Mouse (Mus musculus): ENCODE results near the gene Pard6b. TPM values are rescaled to one million over a fixed set of nuclear protein-coding genes. Genes with fewer than 3 reads are reported as not detected.

Gene Pard6b
- polyA plus RNA-seq, 1 experiment from 2014 or later, result 13.8 TPM

DNA sequence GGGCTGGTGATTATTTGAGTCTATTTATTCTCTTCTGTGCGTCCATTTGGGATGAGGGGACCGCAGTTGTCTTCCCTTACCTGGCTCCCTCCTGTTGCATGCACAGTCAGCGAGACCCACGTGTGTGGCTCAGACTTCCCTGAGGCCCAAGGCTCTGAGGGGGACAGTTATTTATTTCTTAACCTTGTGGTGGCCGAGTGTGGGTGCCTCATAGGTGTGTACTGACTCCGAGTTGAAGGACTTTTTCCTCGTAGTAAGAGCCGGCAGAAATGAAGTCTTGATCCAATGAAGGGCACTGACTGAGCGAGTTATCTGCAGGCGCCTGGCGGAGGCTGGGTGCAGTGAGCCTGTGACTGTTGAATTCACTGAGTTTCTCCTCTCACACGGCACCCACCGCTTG lies 19.2 kb downstream of the Pard6b start:
- TF ChIP-seq CTCF (IDR thresholded peaks at IDR 0.05; ENCODE audit: low read depth), result no peak
- no peaks in the 10 kb centered on the region for H3K9me3 ChIP-seq (ENCODE audit: control insufficient read depth)
- no peak for ATAC-seq
- H3K27ac ChIP-seq (ENCODE audit: low read depth, low read length), result no peak overlapping the region
- 73% methylated on average over 13 of the region's 13 CpGs for WGBS
- no peak overlapping the region for H3K4me3 ChIP-seq (ENCODE audit: low read depth, low read length)
- H3K4me1 ChIP-seq (replicated peaks; ENCODE audit: control insufficient read depth, insufficient read depth, low read length), result peaks cover 15% of the 10 kb centered on the region
- peaks cover 13% of the 10 kb centered on the region; the same call in 1 of the 2 replicates for H3K36me3 ChIP-seq (ENCODE audit: control insufficient read depth, insufficient read depth)
- no peak overlapping the region for H3K4me2 ChIP-seq (replicated peaks; ENCODE audit: low read depth)
- H3K9ac ChIP-seq (ENCODE audit: low read depth, low read length), result no peak overlapping the region
- no peaks in the 10 kb centered on the region for H3K27me3 ChIP-seq (replicated peaks; ENCODE audit: control insufficient read depth, insufficient read depth, low read length)

DNA sequence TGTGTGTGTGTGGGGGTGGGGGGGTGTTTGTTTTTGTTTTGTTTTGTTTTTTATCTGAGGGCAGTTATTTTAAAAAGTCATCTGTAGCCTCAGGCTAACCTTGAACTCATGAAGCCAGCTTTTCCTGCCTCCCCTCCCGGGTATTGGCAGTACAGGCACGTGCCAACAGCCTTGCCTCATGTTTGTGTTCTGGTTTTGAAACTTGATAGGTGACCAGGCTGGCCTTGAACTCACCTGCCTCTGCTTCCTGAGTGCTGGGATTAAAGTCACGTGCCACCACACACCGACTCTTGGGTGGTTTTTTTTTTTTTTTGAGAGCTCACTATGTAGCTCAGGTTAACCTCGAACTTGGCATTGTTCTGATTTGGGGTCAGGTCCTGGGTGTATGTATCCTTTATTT lies 21.0 kb downstream of the Pard6b start:
- H3K4me1 ChIP-seq (replicated peaks; ENCODE audit: control insufficient read depth, insufficient read depth, low read length), result no peaks in the 10 kb centered on the region
- H3K4me2 ChIP-seq (replicated peaks; ENCODE audit: low read depth), result no peak overlapping the region
- no peak for ATAC-seq
- 73% methylated on average over 5 of the region's 5 CpGs for WGBS
- H3K9ac ChIP-seq (ENCODE audit: low read depth, low read length), result no peak overlapping the region
- no peak overlapping the region for H3K4me3 ChIP-seq (ENCODE audit: low read depth, low read length)
- no peaks in the 10 kb centered on the region for H3K27me3 ChIP-seq (replicated peaks; ENCODE audit: control insufficient read depth, insufficient read depth, low read length)
- no peaks in the 10 kb centered on the region for H3K9me3 ChIP-seq (ENCODE audit: control insufficient read depth)
- H3K27ac ChIP-seq (ENCODE audit: low read depth, low read length), result no peak overlapping the region
- H3K36me3 ChIP-seq (ENCODE audit: control insufficient read depth, insufficient read depth), result peaks cover 13% of the 10 kb centered on the region; the same call in 1 of the 2 replicates
- TF ChIP-seq CTCF (IDR thresholded peaks at IDR 0.05; ENCODE audit: low read depth), result no peak

GRCm38 (mm10) chr2:168103341-168103740 lies 22.5 kb downstream of the Pard6b start:
- Histone ChIP-seq H3K36me3 (ENCODE audit: control insufficient read depth, insufficient read depth) (peaks cover 13% of the 10 kb centered on the region; the same call in 1 of the 2 replicates), H3K27me3 (replicated peaks; ENCODE audit: control insufficient read depth, insufficient read depth, low read length) (no peaks in the 10 kb centered on the region), H3K4me1 (replicated peaks; ENCODE audit: control insufficient read depth, insufficient read depth, low read length) (no peaks in the 10 kb centered on the region), H3K4me2 (replicated peaks; ENCODE audit: low read depth) (no peak overlapping the region), H3K9ac (ENCODE audit: low read depth, low read length) (no peak overlapping the region), H3K9me3 (ENCODE audit: control insufficient read depth) (no peaks in the 10 kb centered on the region), H3K27ac (ENCODE audit: low read depth, low read length) (no peak overlapping the region), H3K4me3 (ENCODE audit: low read depth, low read length) (no peak overlapping the region)
- WGBS, result 83% methylated on average over 10 of the region's 10 CpGs
- no peak for ATAC-seq
- no peak for TF ChIP-seq CTCF (IDR thresholded peaks at IDR 0.05; ENCODE audit: low read depth)

DNA sequence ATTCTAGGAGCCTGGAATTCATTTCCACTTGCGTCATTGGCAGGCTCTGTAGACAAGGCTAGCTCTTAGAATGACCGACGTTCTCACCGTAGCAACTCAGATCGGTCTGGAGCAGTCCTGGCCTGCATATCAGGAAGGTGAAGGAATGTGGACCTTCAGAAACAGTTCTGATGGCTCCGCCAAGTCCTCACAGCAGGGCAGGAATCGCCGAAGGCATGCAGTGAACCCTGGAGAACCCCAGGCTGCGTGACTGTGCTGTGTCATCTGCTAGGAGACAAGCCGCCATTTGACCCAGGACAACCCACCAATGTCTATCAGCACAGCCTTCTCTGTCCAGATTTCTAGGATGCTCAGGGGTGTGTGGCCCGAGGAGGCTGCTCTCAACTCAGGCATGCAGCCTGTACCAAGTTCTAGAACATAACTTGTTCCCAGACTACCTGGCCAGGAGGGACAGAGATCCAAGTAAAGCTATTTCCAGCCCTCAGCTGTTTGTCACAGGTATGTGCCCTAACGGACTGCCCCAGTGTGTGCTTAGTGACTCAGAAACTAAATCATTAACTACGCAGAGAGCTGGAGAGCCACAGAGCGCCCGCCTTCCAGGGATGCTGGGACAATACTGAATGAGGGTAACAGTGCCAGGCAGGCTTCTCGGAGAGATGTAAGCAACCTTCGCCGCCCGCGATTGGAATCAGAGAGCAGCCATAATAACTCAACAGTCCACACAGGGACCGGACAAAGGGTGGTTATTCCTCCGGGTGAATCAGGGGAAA lies 23.8 kb downstream of the Pard6b start:
- Histone ChIP-seq H3K4me3 (ENCODE audit: low read depth, low read length) (no peak overlapping the region), H3K9me3 (ENCODE audit: control insufficient read depth) (no peaks in the 10 kb centered on the region), H3K9ac (ENCODE audit: low read depth, low read length) (no peak overlapping the region), H3K4me2 (replicated peaks; ENCODE audit: low read depth) (peak overlapping the region; percentile 31), H3K27me3 (replicated peaks; ENCODE audit: control insufficient read depth, insufficient read depth, low read length) (no peaks in the 10 kb centered on the region), H3K36me3 (ENCODE audit: control insufficient read depth, insufficient read depth) (0 out of 2 replicates have a peak, but pooled peaks cover 6% of the 10 kb centered on the region), H3K4me1 (replicated peaks; ENCODE audit: control insufficient read depth, insufficient read depth, low read length) (no peaks in the 10 kb centered on the region), H3K27ac (ENCODE audit: low read depth, low read length) (peak overlapping the region; percentile 83)
- WGBS, result 38% methylated on average over 22 of the region's 22 CpGs
- TF ChIP-seq CTCF (IDR thresholded peaks at IDR 0.05; ENCODE audit: low read depth), result no peak
- peak; percentile 93 for ATAC-seq

DNA sequence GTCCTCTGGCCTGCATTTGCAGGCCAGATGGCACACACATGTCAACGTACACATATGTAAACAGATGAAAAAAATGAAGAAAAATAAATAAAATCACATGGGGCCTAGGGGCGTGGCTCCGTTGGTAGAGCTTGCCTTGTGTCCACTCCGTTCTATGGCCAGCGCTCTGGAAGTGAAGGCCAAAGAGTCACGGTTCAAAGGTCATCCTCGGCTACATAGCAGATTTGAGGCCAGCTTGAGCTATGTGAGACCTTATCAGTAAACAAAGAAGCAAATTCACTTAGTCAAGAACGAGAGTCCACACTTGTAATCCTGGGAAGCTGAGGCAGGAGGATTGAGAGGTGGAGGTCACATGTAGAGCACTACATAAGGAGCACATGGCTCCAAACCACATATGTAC lies 24.5 kb downstream of the Pard6b start:
- no peak for TF ChIP-seq CTCF (IDR thresholded peaks at IDR 0.05; ENCODE audit: low read depth)
- no peak overlapping the region for H3K4me3 ChIP-seq (ENCODE audit: low read depth, low read length)
- ATAC-seq, result peak; percentile 62
- H3K27me3 ChIP-seq (replicated peaks; ENCODE audit: control insufficient read depth, insufficient read depth, low read length), result no peaks in the 10 kb centered on the region
- 0 out of 2 replicates have a peak, but pooled peaks cover under 1% of the 10 kb centered on the region for H3K36me3 ChIP-seq (ENCODE audit: control insufficient read depth, insufficient read depth)
- H3K9me3 ChIP-seq (ENCODE audit: control insufficient read depth), result no peaks in the 10 kb centered on the region
- peak overlapping the region; percentile 82 for H3K27ac ChIP-seq (ENCODE audit: low read depth, low read length)
- H3K4me2 ChIP-seq (replicated peaks; ENCODE audit: low read depth), result peak overlapping the region; percentile 31
- WGBS, result 29% methylated on average over 8 of the region's 8 CpGs
- H3K9ac ChIP-seq (ENCODE audit: low read depth, low read length), result no peak overlapping the region
- H3K4me1 ChIP-seq (replicated peaks; ENCODE audit: control insufficient read depth, insufficient read depth, low read length), result no peaks in the 10 kb centered on the region

- no peak overlapping the region for H3K9ac ChIP-seq (ENCODE audit: low read depth, low read length)
- no peaks in the 10 kb centered on the region for H3K9me3 ChIP-seq (ENCODE audit: control insufficient read depth)
- WGBS, result 55% methylated on average over 20 of the region's 20 CpGs
- no peaks in the 10 kb centered on the region for H3K36me3 ChIP-seq (ENCODE audit: control insufficient read depth, insufficient read depth)
- no peak for ATAC-seq
- no peaks in the 10 kb centered on the region for H3K4me1 ChIP-seq (replicated peaks; ENCODE audit: control insufficient read depth, insufficient read depth, low read length)
- H3K27me3 ChIP-seq (replicated peaks; ENCODE audit: control insufficient read depth, insufficient read depth, low read length), result no peaks in the 10 kb centered on the region
- no peak overlapping the region for H3K27ac ChIP-seq (ENCODE audit: low read depth, low read length)
- TF ChIP-seq CTCF (IDR thresholded peaks at IDR 0.05; ENCODE audit: low read depth), result no peak
- H3K4me3 ChIP-seq (ENCODE audit: low read depth, low read length), result no peak overlapping the region
- H3K4me2 ChIP-seq (replicated peaks; ENCODE audit: low read depth), result peak overlapping the region; percentile 44
These were observed 25.9 kb downstream of the Pard6b start for GRCm38 (mm10) chr2:168106701-168107178.

Data from intestine, postnatal 0 days (tissue).